Mouse (Mus musculus) lung, adult 2 months (tissue): Measurements from ENCODE around the gene Cltb.

Experiments used
- CTCF ChIP-seq: fragments of 200-500 bp; IDR thresholded peaks from 2 replicates; pipeline ENCODE4 v1.5.1; 2011; ENCODE audit warnings: mild to moderate bottlenecking, low read length, control low read depth; ENCODE audit not compliant: insufficient read depth
- POLR2A ChIP-seq: fragments of 200-500 bp; IDR thresholded peaks from 2 replicates; pipeline ENCODE4 v1.6.1; 2011; ENCODE audit warnings: low read depth, mild to moderate bottlenecking, control low read depth, low read length, borderline replicate concordance; ENCODE audit errors: extremely low read depth

DNA sequence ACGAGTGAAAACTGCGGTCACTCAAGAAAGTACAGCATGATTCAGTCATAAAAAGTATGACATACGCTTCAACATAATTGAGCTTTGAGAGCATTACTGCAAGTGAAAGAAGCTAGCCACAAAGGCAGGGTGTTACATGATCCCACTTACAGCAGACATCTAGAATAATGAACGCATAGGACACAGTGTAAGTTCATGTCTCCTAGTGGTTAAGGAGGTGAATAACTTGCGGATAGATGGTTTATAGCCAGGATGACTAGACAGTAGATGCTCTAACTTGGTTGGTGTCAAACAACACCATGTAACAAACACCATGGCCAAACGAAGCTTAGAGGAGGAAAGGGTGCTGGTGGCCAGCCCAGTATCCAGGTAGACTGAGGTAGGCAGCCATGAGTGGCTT lies 5.9 kb upstream of the Cltb start:
- TF ChIP-seq CTCF (no peak), POLR2A (no peak)
